Comparison of ENCODE assay signal across 20 mouse cellular contexts in the genomic region with DNA sequence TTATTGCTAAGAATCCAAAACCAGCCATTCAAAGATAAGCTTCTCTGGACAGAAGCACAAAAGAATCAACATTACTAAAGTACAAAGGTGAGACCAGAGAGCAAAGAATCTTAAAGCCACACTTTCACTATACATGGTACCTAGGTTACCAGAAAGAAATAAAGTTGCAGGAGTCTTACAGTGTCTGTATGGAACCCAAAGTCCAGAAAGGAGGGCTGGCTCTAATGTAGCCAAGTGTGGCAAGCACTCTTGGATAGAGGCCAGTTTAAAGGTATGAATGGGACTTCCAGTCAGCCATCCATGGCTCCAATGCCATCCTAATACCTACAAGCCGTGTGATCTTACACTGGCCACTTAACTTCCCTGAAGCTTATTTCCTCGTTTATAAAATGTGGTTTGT. TPM values are rescaled to one million over a fixed set of nuclear protein-coding genes. Genes with fewer than 3 reads are reported as not detected.
DNase-seq lines count a peak whose midpoint lies in the region; ATAC-seq and TF ChIP-seq lines count a peak whose summit lies in the region.
"Had no signal": no experiment of that assay in that cellular context is flagged by ENCODE, and none has a peak within 500 bp of the region (broad histone marks: within the 10 kb centered on the region; RNA-seq: fewer than 3 reads in every experiment).

No protein-coding gene starts in this region.

- H3K4me3 ChIP-seq in heart, adult 2 months = no peak overlapping the region
- H3K4me3 ChIP-seq in kidney, postnatal 0 days (replicated peaks; ENCODE audit: low read depth, low read length) = no peak overlapping the region
- no peak overlapping the region for H3K4me3 ChIP-seq in liver, adult 2 months (ENCODE audit: insufficient read depth, low read depth, low read length)
- no peak overlapping the region for H3K4me3 ChIP-seq in liver, postnatal 0 days (ENCODE audit: low read depth, low read length)
- H3K4me3 ChIP-seq: embryonic facial prominence, embryonic 10.5 days; forebrain, embryonic 13.5 days; heart, embryonic 13.5 days had no signal

- DNase-seq in heart, adult 11 months = peak; percentile 22
- no peak for DNase-seq in heart, adult 2 months
- no peak for DNase-seq in kidney, postnatal 0 days (ENCODE audit: low spot score)
- no peak for DNase-seq in kidney, postnatal 10 days
- DNase-seq in liver, adult 2 months (ENCODE audit: extremely low read depth, low read depth, low spot score) = peak; percentile 76
- no peak for DNase-seq in liver, postnatal 0 days
- no peak for DNase-seq in thymus, postnatal 10 days (ENCODE audit: low spot score in 2 of 2)
- DNase-seq: adrenal gland, adult 8-10 months; adrenal gland, postnatal 36 days; B cell, adult 2 months; cerebellum, adult 2 months; cerebellum, postnatal 10 days; forebrain, postnatal 0 days; gastrocnemius, postnatal 14 days; heart, postnatal 36 days had no signal

- H3K79me2 ChIP-seq in heart, adult 2 months (replicated peaks; ENCODE audit: control insufficient read depth, insufficient read depth, low read length) = peaks cover 6% of the 10 kb centered on the region; the same call in 1 of the 2 replicates
- peaks cover 30% of the 10 kb centered on the region for H3K79me2 ChIP-seq in liver, adult 2 months (ENCODE audit: control insufficient read depth, insufficient read depth, low read length)

- H3K36me3 ChIP-seq in heart, adult 2 months (ENCODE audit: control insufficient read depth, insufficient read depth, low read length) = peaks cover under 1% of the 10 kb centered on the region; the same call in 1 of the 2 replicates
- H3K36me3 ChIP-seq in kidney, postnatal 0 days (ENCODE audit: insufficient read depth, low read length) = no peaks in the 10 kb centered on the region
- H3K36me3 ChIP-seq in liver, adult 2 months (ENCODE audit: control insufficient read depth, insufficient read depth, low read length) = no peaks in the 10 kb centered on the region
- H3K36me3 ChIP-seq in liver, postnatal 0 days (replicated peaks; ENCODE audit: insufficient read depth, low read length) = no peaks in the 10 kb centered on the region
- H3K36me3 ChIP-seq: embryonic facial prominence, embryonic 10.5 days; heart, embryonic 13.5 days had no signal

- no peak overlapping the region for H3K27ac ChIP-seq in heart, adult 2 months
- no peak overlapping the region for H3K27ac ChIP-seq in kidney, postnatal 0 days
- H3K27ac ChIP-seq in liver, adult 2 months (replicated peaks; ENCODE audit: insufficient read depth, low read depth, low read length) = no peak overlapping the region
- H3K27ac ChIP-seq in liver, postnatal 0 days (ENCODE audit: low read depth) = no peak overlapping the region
- H3K27ac ChIP-seq: embryonic facial prominence, embryonic 10.5 days; forebrain, embryonic 13.5 days; heart, embryonic 13.5 days had no signal

- WGBS in heart, adult 2 months = 46% methylated on average over 2 of the region's 2 CpGs
- WGBS in kidney, postnatal 0 days = 49% methylated on average over 2 of the region's 2 CpGs
- WGBS in liver, adult 2 months = 21% methylated on average over 2 of the region's 2 CpGs
- 45% methylated on average over 2 of the region's 2 CpGs for WGBS in liver, postnatal 0 days (ENCODE audit: insufficient replicate concordance)

- intact Hi-C loops in heart, adult 2 months (cut with DNase I) = no loop called here

- ATAC-seq in kidney, postnatal 0 days (replicated peaks; ENCODE audit: low FRiP score, low read depth) = peak; percentile 63; the same call in 1 of the 2 replicates
- ATAC-seq in liver, postnatal 0 days = no peak
- ATAC-seq: CD4-positive, CD25-positive, alpha-beta regulatory T cell, adult 4 months; forebrain, embryonic 13.5 days; forebrain, postnatal 0 days had no signal

- H3K4me2 ChIP-seq in kidney, postnatal 0 days (ENCODE audit: low read length) = no peak overlapping the region
- H3K4me2 ChIP-seq in liver, postnatal 0 days (ENCODE audit: low read depth, low read length) = no peak overlapping the region
- H3K4me2 ChIP-seq: forebrain, embryonic 13.5 days; heart, embryonic 13.5 days had no signal

- TF ChIP-seq EP300 in heart, adult 2 months (IDR thresholded peaks at IDR 0.05; ENCODE audit: insufficient read depth, low read depth, low read length) = no peak
- TF ChIP-seq EP300 in liver, postnatal 0 days (IDR thresholded peaks at IDR 0.05; ENCODE audit: low read depth) = no peak

- TF ChIP-seq POLR2A in heart, adult 2 months (IDR thresholded peaks at IDR 0.05; ENCODE audit: insufficient read depth, low read depth, low read length) = no peak
- no peak for TF ChIP-seq POLR2A in liver, adult 2 months (IDR thresholded peaks at IDR 0.05; ENCODE audit: extremely low read depth, insufficient read depth, low read length)

- no peaks in the 10 kb centered on the region for H3K27me3 ChIP-seq in heart, adult 2 months (ENCODE audit: control insufficient read depth, insufficient read depth, low read length)
- H3K27me3 ChIP-seq in kidney, postnatal 0 days (ENCODE audit: insufficient read depth, low read length) = no peaks in the 10 kb centered on the region
- no peaks in the 10 kb centered on the region for H3K27me3 ChIP-seq in liver, adult 2 months (ENCODE audit: control insufficient read depth, insufficient read depth, low read length)
- no peaks in the 10 kb centered on the region for H3K27me3 ChIP-seq in liver, postnatal 0 days (ENCODE audit: insufficient read depth, low read length)
- H3K27me3 ChIP-seq: forebrain, embryonic 13.5 days had no signal

- no peak overlapping the region for H3K9ac ChIP-seq in heart, adult 2 months (ENCODE audit: low read depth, low read length)
- no peak overlapping the region for H3K9ac ChIP-seq in kidney, postnatal 0 days (ENCODE audit: low read depth, low read length)
- no peak overlapping the region for H3K9ac ChIP-seq in liver, adult 2 months (ENCODE audit: low read depth, low read length)
- H3K9ac ChIP-seq in liver, postnatal 0 days (replicated peaks) = no peak overlapping the region
- H3K9ac ChIP-seq: forebrain, embryonic 13.5 days; forebrain, postnatal 0 days; heart, embryonic 13.5 days had no signal

- no peaks in the 10 kb centered on the region; the same call in none of the 2 replicates for H3K4me1 ChIP-seq in heart, adult 2 months (ENCODE audit: control insufficient read depth, insufficient read depth, low read length)
- no peaks in the 10 kb centered on the region for H3K4me1 ChIP-seq in kidney, postnatal 0 days (replicated peaks; ENCODE audit: insufficient read depth, low read length)
- H3K4me1 ChIP-seq in liver, adult 2 months (ENCODE audit: control insufficient read depth, insufficient read depth, low read length) = peaks cover 5% of the 10 kb centered on the region; the same call in 1 of the 2 replicates
- H3K4me1 ChIP-seq in liver, postnatal 0 days (ENCODE audit: insufficient read depth) = peaks cover 3% of the 10 kb centered on the region; the same call in 1 of the 2 replicates

- no peak for TF ChIP-seq CTCF in heart, adult 2 months (IDR thresholded peaks at IDR 0.05)
- no peak for TF ChIP-seq CTCF in kidney, postnatal 0 days (IDR thresholded peaks at IDR 0.05; ENCODE audit: low read depth)
- no peak for TF ChIP-seq CTCF in liver, adult 2 months (IDR thresholded peaks at IDR 0.05; ENCODE audit: low read depth, low read length)
- no peak for TF ChIP-seq CTCF in liver, postnatal 0 days (IDR thresholded peaks at IDR 0.05; ENCODE audit: low read depth)

- H3K9me3 ChIP-seq in kidney, postnatal 0 days (replicated peaks; ENCODE audit: low read length) = no peaks in the 10 kb centered on the region
- H3K9me3 ChIP-seq in liver, postnatal 0 days (ENCODE audit: low read length) = no peaks in the 10 kb centered on the region
- H3K9me3 ChIP-seq: embryonic facial prominence, embryonic 10.5 days; forebrain, embryonic 13.5 days; G1E; heart, embryonic 13.5 days had no signal

RNA-seq across cellular contexts. Expression of a gene that starts 7.9 kb away (rescaled TPM):
- total RNA-seq in heart, adult 2 months (2021) = 10 to 100 TPM; 30.2 to 32.6 TPM
- 16.4 and 25.0 TPM in 2 replicates for polyA plus RNA-seq in heart, adult 2 months (2012; rRNA removed)
- polyA plus RNA-seq in kidney, postnatal 0 days (2015; fragmentation: Nextera tagmentation; extraction: Ambion mirVana) = 8.2 and 8.7 TPM in 2 replicates
- total RNA-seq in liver, adult 2 months (2014; rRNA removed) = 9.3 and 12.4 TPM in 2 replicates
- 8.0 and 9.3 TPM in 2 replicates for polyA plus RNA-seq in liver, adult 2 months (2012; rRNA removed)
- 2.2 and 2.5 TPM in 2 replicates for polyA plus RNA-seq in liver, postnatal 0 days (2015; fragmentation: Nextera tagmentation; extraction: Ambion mirVana)

Comparison
In these comparisons a context has a peak if more than half of its experiments do, and no peak if none do; other contexts are left out.
1. DNase-seq: peak in heart, adult 11 months (single experiment) and liver, adult 2 months (single experiment); none in heart, adult 2 months (0 of 2), kidney, postnatal 0 days (single experiment), kidney, postnatal 10 days (single experiment), liver, postnatal 0 days (single experiment) and thymus, postnatal 10 days (0 of 2).